Mouse (Mus musculus): Measurements from ENCODE around the gene Neurod2.

DNA sequence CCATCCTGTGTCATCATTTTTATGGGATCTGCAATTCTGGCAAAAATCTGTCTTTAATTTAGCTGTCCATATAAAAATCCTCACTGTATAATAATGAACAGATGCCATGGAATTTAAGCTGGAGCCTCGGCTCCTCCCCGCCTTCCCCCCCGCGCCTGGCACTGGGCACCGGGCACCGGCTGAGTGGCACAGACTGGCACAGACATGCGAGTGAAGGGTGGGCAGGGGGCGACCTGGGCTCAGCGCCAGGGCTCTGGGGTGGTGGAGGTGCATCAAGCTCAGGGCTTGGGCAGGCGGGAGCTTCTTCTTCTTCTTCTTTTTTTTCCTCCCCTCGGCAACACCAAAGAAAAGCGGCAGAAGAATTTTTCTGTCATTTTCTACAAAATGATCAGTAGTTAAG is 9.1 kb downstream of the Neurod2 start:
- TF ChIP-seq MAX (IDR thresholded peaks at IDR 0.05; ENCODE audit: low read depth) (no peak), POLR2A (IDR thresholded peaks at IDR 0.05; ENCODE audit: insufficient read length, low read depth) (no peak), TCF12 (IDR thresholded peaks at IDR 0.05; ENCODE audit: insufficient read depth, poor library complexity, severe bottlenecking) (no peak), MYOD1 (IDR thresholded peaks at IDR 0.05; ENCODE audit: control insufficient read depth in 1 of 3, insufficient read length in 2 of 3, low read depth in 2 of 3) (no peak), TCF3 (IDR thresholded peaks at IDR 0.05; ENCODE audit: insufficient read length, low read depth) (no peak), E2F4 (IDR thresholded peaks at IDR 0.05; ENCODE audit: insufficient read depth) (no peak)
